Mouse (Mus musculus) limb, embryonic 15.5 days (tissue): ENCODE results near the gene Miga1. TPM values are rescaled to one million over a fixed set of nuclear protein-coding genes. Genes with fewer than 3 reads are reported as not detected.
A peak's percentile ranks its signal among the peaks of the same experiment; 100 is the strongest.

Experiments used
- ATAC-seq: fragments of 200-750 bp; cut with Nextera tagmentation; 2 replicates; pipeline ENCODE4 v1.8.0; 2017; ENCODE audit warnings: low read depth, moderate TSS enrichment; ENCODE audit not compliant: insufficient number of reproducible peaks, low FRiP score, low TSS enrichment
- H3K27ac ChIP-seq: fragments of 300-500 bp; sonication (generic); 2 replicates; pipeline ENCODE4 v1.5.1; 2015; ENCODE audit warnings: moderate library complexity, mild to moderate bottlenecking, inconsistent platforms
- H3K27me3 ChIP-seq: fragments of 300-500 bp; sonication (generic); 2 replicates; pipeline ENCODE4 v1.6.1; 2015; ENCODE audit warnings: inconsistent platforms
- H3K36me3 ChIP-seq: fragments of 300-500 bp; sonication (generic); 2 replicates; pipeline ENCODE4 v1.6.1; 2015; ENCODE audit warnings: inconsistent platforms
- H3K4me1 ChIP-seq: fragments of 300-500 bp; sonication (generic); 2 replicates; pipeline ENCODE4 v1.6.1; 2015; ENCODE audit warnings: inconsistent platforms
- H3K4me2 ChIP-seq: fragments of 300-500 bp; sonication (generic); 2 replicates; pipeline ENCODE4 v1.6.1; 2015; ENCODE audit warnings: mild to moderate bottlenecking, inconsistent platforms
- H3K4me3 ChIP-seq: fragments of 300-500 bp; sonication (generic); 2 replicates; pipeline ENCODE4 v1.5.1; 2015; ENCODE audit warnings: mild to moderate bottlenecking, inconsistent platforms
- H3K9ac ChIP-seq: fragments of 300-500 bp; sonication (generic); 2 replicates; pipeline ENCODE4 v1.6.1; 2015; ENCODE audit warnings: inconsistent platforms
- H3K9me3 ChIP-seq: fragments of 300-500 bp; sonication (generic); 2 replicates; pipeline ENCODE4 v1.6.1; 2016; ENCODE audit warnings: inconsistent platforms
- WGBS: fragments of 180-500 bp; shearing (Covaris S2); methylation state at CpG from one replicate; pipeline ENCODE4 v1.1.7; 2015; 5-methylcytosine and 5-hydroxymethylcytosine counted together
- polyA plus RNA-seq: library from polyadenylated mRNA; unstranded; fragments of >200 nt; fragmentation: Nextera tagmentation; extraction: Ambion mirVana; gene quantifications from 2 replicates; pipeline ENCODE4 v1.2.1, GENCODE M21; 2015

Gene Miga1
- polyA plus RNA-seq, 1 experiment from 2014 or later, result 16.2 TPM

GRCm38 (mm10) chr3:152282126-152282525, 58.1 kb downstream of the Miga1 start:
- H3K9ac ChIP-seq, result no peak overlapping the region
- no peaks in the 10 kb centered on the region for H3K9me3 ChIP-seq
- peaks cover 40% of the 10 kb centered on the region for H3K36me3 ChIP-seq
- H3K27me3 ChIP-seq, result no peaks in the 10 kb centered on the region
- H3K27ac ChIP-seq, result no peak overlapping the region
- H3K4me2 ChIP-seq, result no peak overlapping the region
- no peak for ATAC-seq
- WGBS, result 22% methylated on average over 3 of the region's 3 CpGs
- peaks cover 2% of the 10 kb centered on the region; the same call in 1 of the 2 replicates for H3K4me1 ChIP-seq
- no peak overlapping the region for H3K4me3 ChIP-seq

GRCm38 (mm10) chr3:152278431-152278830, 61.8 kb downstream of the Miga1 start:
- no peak for ATAC-seq
- no peaks in the 10 kb centered on the region for H3K27me3 ChIP-seq
- WGBS, result 27% methylated on average over 2 of the region's 2 CpGs
- H3K4me3 ChIP-seq, result no peak overlapping the region
- no peak overlapping the region for H3K4me2 ChIP-seq
- peaks cover 26% of the 10 kb centered on the region for H3K36me3 ChIP-seq
- H3K9ac ChIP-seq, result no peak overlapping the region
- no peak overlapping the region for H3K27ac ChIP-seq
- H3K9me3 ChIP-seq, result no peaks in the 10 kb centered on the region
- H3K4me1 ChIP-seq, result peaks cover 2% of the 10 kb centered on the region; the same call in 1 of the 2 replicates

GRCm38 (mm10) chr3:152277912-152278311, 62.3 kb downstream of the Miga1 start:
- Histone ChIP-seq H3K9me3 (no peaks in the 10 kb centered on the region), H3K4me2 (no peak overlapping the region), H3K4me1 (peaks cover 2% of the 10 kb centered on the region; the same call in 1 of the 2 replicates), H3K27ac (no peak overlapping the region), H3K9ac (no peak overlapping the region), H3K36me3 (peaks cover 21% of the 10 kb centered on the region), H3K4me3 (no peak overlapping the region), H3K27me3 (no peaks in the 10 kb centered on the region)
- WGBS, result 83% methylated on average over 2 of the region's 2 CpGs
- ATAC-seq, result no peak

GRCm38 (mm10) chr3:152276935-152277334, 63.3 kb downstream of the Miga1 start:
- no peak for ATAC-seq
- no peaks in the 10 kb centered on the region for H3K27me3 ChIP-seq
- H3K27ac ChIP-seq, result no peak overlapping the region
- H3K4me1 ChIP-seq, result peaks cover 2% of the 10 kb centered on the region; the same call in 1 of the 2 replicates
- peaks cover 12% of the 10 kb centered on the region for H3K36me3 ChIP-seq
- H3K9ac ChIP-seq, result no peak overlapping the region
- no peak overlapping the region for H3K4me2 ChIP-seq
- H3K4me3 ChIP-seq, result no peak overlapping the region
- WGBS, result 92% methylated on average over 3 of the region's 3 CpGs
- H3K9me3 ChIP-seq, result no peaks in the 10 kb centered on the region

GRCm38 (mm10) chr3:152275008-152275407, 65.2 kb downstream of the Miga1 start:
- Histone ChIP-seq H3K9ac (no peak overlapping the region), H3K4me3 (no peak overlapping the region), H3K27ac (no peak overlapping the region), H3K4me1 (peaks cover 2% of the 10 kb centered on the region; the same call in 1 of the 2 replicates), H3K4me2 (no peak overlapping the region), H3K36me3 (peaks cover 12% of the 10 kb centered on the region), H3K9me3 (no peaks in the 10 kb centered on the region), H3K27me3 (no peaks in the 10 kb centered on the region)
- ATAC-seq, result no peak
- 84% methylated on average over 8 of the region's 8 CpGs for WGBS

GRCm38 (mm10) chr3:152272974-152273685, 67.1 kb downstream of the Miga1 start:
- 82% methylated on average over 20 of the region's 20 CpGs for WGBS
- no peak for ATAC-seq
- H3K4me3 ChIP-seq, result no peak overlapping the region
- no peak overlapping the region for H3K27ac ChIP-seq
- 0 out of 2 replicates have a peak, but pooled peaks cover under 1% of the 10 kb centered on the region for H3K27me3 ChIP-seq
- no peaks in the 10 kb centered on the region for H3K9me3 ChIP-seq
- H3K36me3 ChIP-seq, result peaks cover 12% of the 10 kb centered on the region
- H3K4me1 ChIP-seq, result no peaks in the 10 kb centered on the region; the same call in 1 of the 2 replicates
- H3K9ac ChIP-seq, result no peak overlapping the region
- H3K4me2 ChIP-seq, result no peak overlapping the region

- no peaks in the 10 kb centered on the region for H3K4me1 ChIP-seq
- 77% methylated on average over 6 of the region's 6 CpGs for WGBS
- no peaks in the 10 kb centered on the region for H3K9me3 ChIP-seq
- peaks cover 9% of the 10 kb centered on the region for H3K36me3 ChIP-seq
- no peak overlapping the region for H3K27ac ChIP-seq
- no peak overlapping the region for H3K4me2 ChIP-seq
- 0 out of 2 replicates have a peak, but pooled peaks cover 9% of the 10 kb centered on the region for H3K27me3 ChIP-seq
- no peak for ATAC-seq
- H3K4me3 ChIP-seq, result no peak overlapping the region
- no peak overlapping the region for H3K9ac ChIP-seq
Observed at GRCm38 (mm10) chr3:152271876-152272275, 68.3 kb downstream of the Miga1 start.

GRCm38 (mm10) chr3:152271071-152271710, 69.0 kb downstream of the Miga1 start:
- H3K4me1 ChIP-seq, result peaks cover 6% of the 10 kb centered on the region
- no peak overlapping the region for H3K9ac ChIP-seq
- H3K27me3 ChIP-seq, result 0 out of 2 replicates have a peak, but pooled peaks cover 9% of the 10 kb centered on the region
- no peak overlapping the region for H3K4me2 ChIP-seq
- H3K27ac ChIP-seq, result no peak overlapping the region
- H3K36me3 ChIP-seq, result peaks cover 3% of the 10 kb centered on the region
- WGBS, result 84% methylated on average over 10 of the region's 10 CpGs
- no peak for ATAC-seq
- H3K9me3 ChIP-seq, result no peaks in the 10 kb centered on the region
- no peak overlapping the region for H3K4me3 ChIP-seq

- 87% methylated on average over 14 of the region's 14 CpGs for WGBS
- Histone ChIP-seq H3K36me3 (no peaks in the 10 kb centered on the region), H3K27ac (no peak overlapping the region), H3K4me3 (no peak overlapping the region), H3K4me1 (peaks cover 11% of the 10 kb centered on the region), H3K9me3 (no peaks in the 10 kb centered on the region), H3K9ac (no peak overlapping the region), H3K27me3 (0 out of 2 replicates have a peak, but pooled peaks cover 9% of the 10 kb centered on the region), H3K4me2 (no peak overlapping the region)
- ATAC-seq, result no peak
Observed at GRCm38 (mm10) chr3:152268099-152268498, 72.1 kb downstream of the Miga1 start.

- 2% methylated on average over 13 of the region's 13 CpGs for WGBS
- Histone ChIP-seq H3K9me3 (no peaks in the 10 kb centered on the region), H3K4me3 (peak within 1 kb of the TSS; percentile 59), H3K9ac (peak within 1 kb of the TSS; percentile 62), H3K36me3 (no peaks in the 10 kb centered on the region), H3K27me3 (0 out of 2 replicates have a peak, but pooled peaks cover 9% of the 10 kb centered on the region), H3K4me2 (peak within 1 kb of the TSS; percentile 91), H3K4me1 (peaks cover 17% of the 10 kb centered on the region), H3K27ac (peak within 1 kb of the TSS; percentile 89)
- ATAC-seq, result peak; percentile 59
Observed at GRCm38 (mm10) chr3:152266036-152266421, 74.2 kb downstream of the Miga1 start, which contains the start of gene Nexn. Gene Nexn, minus strand, starts transcription at chr3:152266350.

- H3K9me3 ChIP-seq, result no peaks in the 10 kb centered on the region
- peak overlapping the region; percentile 91 for H3K4me2 ChIP-seq
- 0 out of 2 replicates have a peak, but pooled peaks cover 9% of the 10 kb centered on the region for H3K27me3 ChIP-seq
- ATAC-seq, result peak; percentile 89
- H3K27ac ChIP-seq, result peak overlapping the region; percentile 89
- H3K4me1 ChIP-seq, result peaks cover 17% of the 10 kb centered on the region
- WGBS, result under 1% methylated on average over 51 of the region's 63 CpGs
- H3K36me3 ChIP-seq, result no peaks in the 10 kb centered on the region
- peak overlapping the region; percentile 59 for H3K4me3 ChIP-seq
- H3K9ac ChIP-seq, result peak overlapping the region; percentile 62
Observed at GRCm38 (mm10) chr3:152265351-152266035, 74.7 kb downstream of the Miga1 start.
